Mouse (Mus musculus): ENCODE measurements around the gene Lcn9.
A peak's percentile ranks its signal among the peaks of the same experiment; 100 is the strongest.

Gene Lcn9

DNA sequence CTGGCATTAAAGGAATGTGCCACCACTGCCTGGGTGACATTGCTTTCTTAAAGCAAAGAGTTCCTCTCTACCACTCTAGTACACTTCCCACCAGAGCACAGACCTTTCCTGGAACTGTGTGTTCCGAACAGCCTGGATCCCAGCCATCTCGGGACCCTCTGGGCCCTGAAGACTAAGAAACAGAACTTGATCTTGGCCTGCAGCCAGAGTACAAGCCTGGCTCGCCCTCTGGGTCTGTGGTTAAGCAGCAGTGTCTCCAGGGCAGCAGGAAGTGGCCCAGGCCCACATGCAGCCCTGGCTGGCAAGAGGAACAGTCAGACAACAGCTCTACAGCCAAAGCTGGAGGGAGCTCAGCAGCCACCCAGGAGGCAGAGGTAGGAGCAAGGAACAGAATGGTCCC lies 29.7 kb downstream of the Lcn9 start:
- peak in 1 of 2 experiments; percentile 8 for DNase-seq

DNA sequence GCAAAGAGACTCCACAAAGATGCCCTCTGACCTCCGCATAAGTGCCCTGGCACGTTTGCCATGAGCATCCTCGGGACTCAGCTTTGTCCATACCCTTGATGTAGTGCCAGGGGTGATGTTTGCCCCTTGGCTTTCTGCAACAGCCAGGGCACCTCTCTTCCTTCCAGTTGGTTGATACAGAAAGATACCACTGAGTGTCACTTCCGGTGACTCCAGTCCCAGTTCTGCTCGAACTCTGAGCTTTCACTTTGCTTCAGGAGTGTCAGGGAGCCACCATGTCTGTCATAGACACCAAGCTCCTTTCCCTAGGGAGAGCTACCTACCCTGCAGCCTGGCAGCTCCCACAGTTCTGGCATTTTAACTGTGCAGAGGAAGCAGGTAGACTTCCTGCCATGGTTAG lies 31.0 kb downstream of the Lcn9 start:
- DNase-seq: no peak

DNA sequence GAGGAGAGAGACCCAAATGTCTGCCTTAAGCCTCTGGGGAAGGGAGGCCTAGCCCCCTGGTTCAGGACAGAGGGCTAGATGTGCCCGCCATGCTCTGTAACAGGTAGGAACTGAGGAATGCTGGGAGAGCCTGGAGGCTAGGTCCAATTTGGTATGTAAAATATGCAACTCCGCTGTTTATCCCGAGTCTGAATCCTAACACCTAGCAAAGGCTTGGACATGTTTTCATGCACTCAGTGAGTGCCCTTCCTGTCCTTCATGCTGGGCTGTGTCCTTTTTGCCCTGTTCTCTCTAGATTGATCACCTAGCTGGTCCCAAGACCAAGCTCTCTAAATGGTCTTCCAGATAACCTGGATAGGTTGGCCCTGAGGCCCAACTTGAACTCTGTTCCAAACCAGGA lies 36.9 kb downstream of the Lcn9 start:
- DNase-seq: no peak

DNA sequence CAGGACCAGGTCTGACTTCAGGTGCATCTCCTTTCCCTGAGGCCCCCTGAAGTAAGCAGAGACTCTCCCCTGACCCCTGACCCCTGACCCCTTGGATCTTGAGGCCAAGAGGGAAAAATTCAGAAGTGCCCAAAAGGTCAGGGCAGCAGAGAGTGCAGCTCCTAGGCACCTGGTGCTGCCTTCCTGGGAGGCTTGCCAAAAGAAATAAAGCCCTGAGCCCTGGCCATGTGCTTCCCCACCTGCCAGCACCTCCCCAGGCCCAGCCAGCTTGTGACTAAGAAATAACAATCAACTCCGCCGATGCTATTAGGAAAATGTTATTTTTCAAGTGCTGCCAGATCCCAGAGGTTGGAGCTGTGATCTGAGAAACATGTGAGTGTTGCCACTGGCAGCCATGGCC lies 39.1 kb downstream of the Lcn9 start:
- DNase-seq: no peak

DNA sequence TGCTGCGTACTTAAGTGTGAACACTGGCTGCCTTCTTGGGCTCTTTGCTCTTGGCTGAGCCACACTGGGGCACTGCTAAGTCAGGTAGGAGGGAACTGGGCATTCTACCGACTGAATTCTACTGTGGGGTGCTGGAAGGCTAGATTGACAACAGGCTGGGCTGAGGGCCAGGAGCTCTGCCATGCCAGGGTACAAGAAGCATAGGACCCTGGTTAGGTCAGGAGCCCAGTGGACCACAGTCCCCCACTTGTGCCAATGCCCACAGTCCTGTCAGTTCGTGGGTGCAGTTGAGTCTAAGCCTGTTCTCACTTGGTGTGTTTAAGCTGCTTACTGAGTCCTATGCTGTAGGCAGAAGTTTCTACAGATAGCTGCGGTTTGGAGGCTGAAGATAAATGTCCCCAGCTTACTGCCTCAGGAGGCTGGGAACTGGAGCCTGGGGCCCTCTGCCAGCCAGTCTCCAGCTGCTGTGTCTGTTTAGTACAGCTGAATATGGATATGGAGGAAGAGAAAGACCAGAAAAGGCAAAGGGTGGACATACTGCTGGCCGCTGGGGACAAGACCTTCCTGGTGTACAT lies 39.8 kb downstream of the Lcn9 start:
- no peak for DNase-seq

DNA sequence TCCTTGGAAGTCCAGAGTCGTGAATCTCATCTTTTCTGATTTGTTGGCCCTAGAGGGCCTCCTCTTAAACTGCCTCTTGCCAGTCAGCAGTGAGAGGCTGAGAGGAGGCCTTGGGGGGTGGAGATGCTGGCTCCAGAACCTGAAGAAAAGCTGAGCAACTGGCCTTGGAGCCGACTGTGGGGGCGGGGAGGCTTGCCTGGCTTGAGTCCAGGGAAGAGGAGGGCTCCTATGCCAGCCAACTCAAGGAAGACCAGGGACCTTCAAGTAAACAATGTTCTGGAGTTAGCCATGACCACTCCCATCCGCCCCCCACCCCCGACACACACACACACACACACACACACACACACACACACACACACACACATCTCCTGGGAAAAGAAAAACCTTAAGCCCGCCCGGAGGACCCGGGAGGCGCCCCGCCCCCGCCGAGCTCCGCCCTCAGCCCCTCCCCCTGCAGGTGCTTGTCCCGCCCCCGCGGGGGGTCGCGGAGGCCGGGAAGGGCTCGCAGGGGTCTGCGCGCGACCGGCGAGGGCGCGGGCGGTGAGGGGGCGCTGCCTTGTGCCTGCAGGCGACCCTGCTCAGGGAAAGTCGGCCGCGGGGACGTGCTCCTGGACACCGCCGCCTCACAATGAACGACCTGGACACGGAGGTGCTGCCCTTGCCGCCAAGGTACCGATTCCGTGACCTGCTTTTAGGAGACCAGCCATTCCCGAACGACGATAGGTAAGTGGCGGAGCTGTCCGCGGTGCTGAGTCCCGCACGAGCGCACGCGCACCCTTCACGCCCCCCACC lies 40.6 kb downstream of the Lcn9 start, which contains the start of gene Kcnt1:
Gene Kcnt1, plus strand, starts transcription at position 398 of the 795 bp plus-strand sequence.
- peak; percentile 71 to 80 for DNase-seq

DNA sequence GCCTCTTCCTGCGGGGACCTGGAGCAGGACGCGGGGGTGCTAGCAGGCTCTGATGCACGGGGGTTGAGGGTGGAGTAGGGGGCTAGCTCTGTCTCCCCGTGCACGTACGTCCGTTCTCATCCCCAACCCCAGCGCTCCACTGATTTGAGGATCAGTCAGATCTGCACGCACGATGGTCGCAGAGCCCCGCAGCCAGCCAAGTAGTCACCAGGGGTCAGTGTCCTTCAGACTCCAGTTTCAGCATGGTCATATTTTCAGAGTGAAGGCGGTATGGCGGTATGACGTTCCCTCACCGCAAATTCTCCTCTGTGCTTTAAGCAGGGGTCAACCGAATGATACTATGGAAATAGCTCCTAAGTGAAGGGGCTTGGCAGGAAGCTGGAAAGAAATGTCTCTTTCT lies 41.3 kb downstream of the Lcn9 start:
- DNase-seq: peak; percentile 5 to 33

DNA sequence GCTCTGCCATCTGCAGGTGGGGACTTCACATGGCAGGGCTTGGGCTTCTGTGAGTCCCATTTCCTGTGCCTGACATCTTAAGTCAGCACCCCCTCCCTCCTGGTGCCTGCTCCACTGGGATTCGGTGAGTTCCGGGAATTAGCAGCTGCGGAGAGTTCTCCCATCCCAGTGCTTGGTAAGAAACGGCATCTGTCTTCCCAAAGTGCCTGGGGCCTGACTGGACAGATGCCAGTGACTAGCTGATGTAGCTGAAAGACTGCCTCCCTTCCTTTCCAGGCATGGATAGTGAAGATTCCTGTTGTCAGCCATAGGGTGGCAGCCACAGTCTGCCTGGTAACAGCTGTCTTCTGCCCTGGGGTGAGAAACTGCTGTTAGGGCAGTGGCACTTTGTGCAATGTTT lies 42.5 kb downstream of the Lcn9 start:
- DNase-seq: peak; percentile 16 to 39

DNA sequence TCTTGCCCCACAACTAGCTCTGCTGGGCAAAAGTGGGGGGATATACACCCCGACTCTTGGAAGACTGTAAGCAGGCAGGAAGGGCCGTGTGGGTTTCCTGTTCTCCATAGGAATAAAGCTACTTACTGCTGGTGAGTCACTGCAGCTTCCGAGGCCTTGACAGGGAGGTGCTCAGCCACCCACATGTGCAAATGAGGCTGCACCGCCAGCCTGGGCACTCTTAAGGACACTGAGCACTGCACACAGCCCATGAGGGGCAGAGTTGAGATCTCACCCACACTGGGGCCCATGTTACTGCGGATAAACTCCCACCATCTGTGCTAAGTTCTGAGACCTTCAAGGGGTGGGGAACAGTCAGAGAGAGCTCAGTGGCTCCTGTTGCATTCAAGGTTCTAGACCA lies 43.7 kb downstream of the Lcn9 start:
- no peak for DNase-seq

Data from kidney, postnatal 4 days (tissue).